Mouse (Mus musculus): ENCODE measurements around the gene Mtmr2.

DNA sequence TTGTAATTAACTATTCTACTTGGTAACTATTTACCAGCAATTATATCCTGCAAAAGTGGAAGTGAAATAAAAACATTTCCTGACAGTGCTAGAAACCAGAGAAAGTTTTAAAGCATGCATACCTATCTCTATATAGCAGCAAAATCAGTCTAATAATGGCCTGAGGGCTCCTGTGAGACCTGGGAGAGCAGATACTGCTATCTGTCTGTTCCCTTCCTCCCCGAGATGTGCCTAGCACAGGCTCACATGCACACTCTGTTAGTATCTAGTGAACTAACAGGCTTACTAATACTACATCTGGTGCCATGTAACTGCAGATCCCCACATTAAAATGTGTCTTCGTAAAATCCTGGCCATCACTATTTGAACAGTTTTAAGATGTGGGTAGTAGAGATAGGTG is 46.5 kb downstream of the Mtmr2 start:
- no peak for TF ChIP-seq CTCF (IDR thresholded peaks at IDR 0.05; ENCODE audit: low read depth)
- TF ChIP-seq EP300 (IDR thresholded peaks at IDR 0.05; ENCODE audit: low read depth): no peak
